Mouse (Mus musculus): ENCODE data around the gene Gm21983. TPM values are rescaled to one million over a fixed set of nuclear protein-coding genes. Genes with fewer than 3 reads are reported as not detected.

Gene Gm21983
- total RNA-seq, 4 experiments from 2014 or later = not detected

DNA sequence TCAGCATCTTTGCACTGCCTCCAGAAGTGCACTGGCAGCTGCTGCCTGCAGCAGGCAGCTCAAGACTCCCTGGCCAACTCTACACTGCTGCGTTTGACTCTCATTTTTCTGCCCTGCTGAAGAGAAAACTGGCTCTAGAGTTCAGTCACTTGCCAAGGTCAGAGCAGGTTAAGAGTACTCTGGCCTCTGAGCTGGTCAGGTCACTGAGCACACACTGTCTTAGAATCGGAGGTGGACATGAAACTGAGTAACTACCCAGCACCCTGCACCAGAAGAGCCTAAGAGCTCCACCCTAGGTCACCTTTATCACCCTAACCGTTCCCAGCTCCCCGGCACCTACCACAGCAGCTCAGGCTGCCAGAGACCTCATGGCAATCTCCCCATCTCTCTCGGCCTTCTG is 5.1 kb upstream of the Gm21983 start:
- DNase-seq (ENCODE audit: low spot score in 2 of 2) = no peak

DNA sequence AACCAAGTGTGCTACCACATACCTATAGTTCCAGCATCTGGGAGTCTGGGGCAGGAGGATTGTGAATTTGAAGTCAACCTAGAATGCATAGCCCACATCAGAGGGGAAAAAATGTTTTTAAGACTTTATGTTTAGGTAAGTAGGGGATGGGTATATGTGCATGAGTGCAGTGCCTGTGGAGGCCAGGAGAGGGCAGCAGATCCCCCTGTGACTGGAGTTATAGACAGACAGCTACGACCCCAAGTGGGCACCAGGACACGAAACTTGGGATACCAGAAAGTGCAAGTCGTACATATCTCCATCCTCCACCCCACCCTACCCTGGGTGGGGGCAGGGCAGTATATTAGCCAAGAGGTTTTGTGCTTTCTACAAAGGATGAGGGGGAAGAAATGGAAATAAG is 4.1 kb upstream of the Gm21983 start:
- no peak for DNase-seq (ENCODE audit: low spot score in 2 of 2)

DNA sequence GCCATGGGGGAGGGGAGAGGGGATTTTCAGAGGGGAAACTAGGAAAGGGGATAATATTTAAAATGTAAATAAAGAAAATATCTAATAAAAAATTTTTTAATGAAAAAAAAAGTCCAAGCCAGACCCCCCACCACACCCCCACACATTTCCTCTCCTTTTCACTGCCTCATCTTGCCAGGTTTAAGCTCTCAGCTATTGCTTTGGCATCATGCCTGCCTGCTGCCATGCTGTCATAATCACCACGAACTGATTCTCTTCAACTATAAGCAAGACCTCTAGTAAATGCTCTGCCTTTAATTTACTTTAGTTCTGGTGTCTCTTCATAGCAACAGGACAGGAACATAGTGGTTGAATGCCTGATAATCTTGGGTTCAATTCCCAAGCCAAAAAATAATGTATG is 1.6 kb upstream of the Gm21983 start:
- no peak for DNase-seq (ENCODE audit: low spot score in 2 of 2)

DNA sequence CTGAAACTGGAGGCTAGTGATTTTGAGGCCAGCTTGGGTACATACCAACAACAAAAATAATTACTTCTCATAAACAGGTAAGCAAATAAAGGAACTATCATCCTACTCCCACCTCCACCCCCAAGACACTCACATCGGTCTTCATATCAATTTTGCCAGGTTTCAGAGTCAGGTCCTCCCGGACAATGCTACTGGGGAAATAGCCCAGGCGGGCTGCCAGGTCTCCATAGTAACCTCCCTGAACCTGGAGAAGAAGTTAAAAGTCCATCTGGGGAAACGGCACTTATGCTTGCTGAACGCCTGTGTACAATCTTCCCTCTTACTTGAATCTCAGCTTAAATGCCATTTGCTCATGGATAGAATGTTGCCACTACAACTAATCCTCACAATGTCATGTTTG is 850 bp downstream of the Gm21983 start:
- DNase-seq (ENCODE audit: low spot score in 2 of 2) = no peak

DNA sequence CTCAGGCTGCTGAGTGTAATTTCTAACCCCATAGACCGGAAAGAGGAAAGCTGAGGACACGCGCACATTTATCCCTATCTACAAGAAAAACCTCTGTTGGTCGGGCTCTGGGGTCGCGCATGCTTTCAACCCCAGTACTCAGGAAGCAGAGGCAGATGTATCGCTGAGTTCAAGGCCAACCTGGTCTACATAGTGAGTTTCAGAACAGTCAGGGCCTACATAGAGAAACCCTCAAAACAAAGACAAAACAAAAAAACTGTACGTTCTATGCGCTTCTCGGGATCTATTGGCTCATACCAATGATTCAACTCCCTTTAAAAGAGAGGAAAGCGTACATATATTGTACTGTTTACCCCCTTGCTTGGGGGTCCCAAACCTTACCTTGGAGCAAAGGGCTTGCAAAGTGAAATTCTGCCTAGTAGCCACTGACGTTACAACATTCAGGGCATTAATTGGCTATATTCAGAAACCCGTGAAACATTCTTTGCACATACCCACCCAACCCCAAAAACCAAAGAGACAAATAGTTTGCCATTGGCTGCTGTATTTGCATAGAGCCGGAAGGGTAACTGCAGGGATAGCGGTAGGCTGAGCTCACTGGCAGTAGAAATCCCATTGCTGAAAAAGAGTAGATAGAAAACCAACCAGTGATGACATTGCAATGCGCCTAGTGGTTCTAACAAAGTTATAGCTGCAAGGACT is 1.5 kb downstream of the Gm21983 start:
- no peak for DNase-seq (ENCODE audit: low spot score in 2 of 2)

DNA sequence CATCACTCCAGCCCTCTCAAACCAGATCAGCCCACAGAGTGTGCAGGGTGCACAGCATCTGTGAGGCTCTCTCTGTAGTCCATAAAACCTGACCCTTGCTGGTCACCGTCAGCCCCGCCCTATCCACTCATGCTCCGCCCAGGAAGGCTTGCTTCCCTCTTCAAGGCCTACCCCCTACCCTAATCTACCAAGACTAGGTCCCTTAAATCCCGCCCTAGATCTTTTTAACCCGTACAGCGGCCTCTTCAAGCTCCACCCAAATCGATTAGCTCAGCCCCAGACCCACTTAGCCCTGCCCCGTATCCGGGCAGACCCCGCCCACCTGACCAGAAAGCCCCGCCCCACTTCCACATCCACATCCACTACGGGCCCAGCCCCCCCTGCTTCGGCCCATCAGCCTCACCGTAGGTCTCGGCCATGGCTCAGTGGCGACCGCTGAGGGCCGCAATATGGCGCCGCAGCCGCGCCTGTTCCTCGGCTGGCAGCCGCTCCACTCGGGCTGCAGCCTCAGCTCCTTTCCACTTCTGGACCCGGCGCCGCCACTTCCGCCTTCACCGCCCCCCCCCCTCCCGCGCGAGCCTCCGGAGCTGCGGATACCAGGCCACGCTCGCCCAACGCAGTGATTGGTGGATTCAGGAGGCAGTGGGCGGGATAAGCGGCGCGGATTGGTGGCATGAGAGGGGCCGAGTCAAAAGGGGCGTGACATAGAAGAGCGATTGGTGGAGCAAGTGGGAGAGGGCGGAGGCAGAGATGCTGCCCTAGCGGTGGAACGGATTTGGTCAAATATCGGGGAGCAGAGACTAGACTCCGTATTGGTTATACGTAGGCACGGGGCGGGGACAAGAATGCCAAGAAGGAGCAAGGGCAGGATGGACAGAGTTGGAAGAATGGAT is 2.3 kb downstream of the Gm21983 start, which contains the start of gene Rab4b:
TSS of gene Rab4b (minus strand) at position 573 of the 893 bp plus-strand sequence.
- peak; percentile 100 for DNase-seq (ENCODE audit: low spot score in 2 of 2)

DNA sequence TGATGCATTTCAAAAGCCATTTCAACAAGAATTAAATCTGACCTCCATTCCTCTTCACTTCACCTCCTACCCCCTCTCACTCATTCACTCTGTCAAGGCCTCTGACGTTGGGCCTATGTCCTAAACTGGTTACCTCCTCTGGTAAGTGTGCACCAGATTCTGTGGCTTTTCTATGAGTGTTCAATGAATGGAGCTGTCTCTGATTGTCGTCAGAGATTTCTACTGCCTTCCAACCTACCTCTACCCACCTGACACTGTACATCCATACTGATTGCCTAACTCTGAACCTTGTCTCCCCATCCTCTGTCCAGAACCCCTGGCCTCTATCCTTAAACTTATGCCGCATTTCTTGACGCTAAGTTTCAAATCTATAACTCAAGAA is 3.0 kb downstream of the Gm21983 start:
- DNase-seq (ENCODE audit: low spot score in 2 of 2) = no peak

DNA sequence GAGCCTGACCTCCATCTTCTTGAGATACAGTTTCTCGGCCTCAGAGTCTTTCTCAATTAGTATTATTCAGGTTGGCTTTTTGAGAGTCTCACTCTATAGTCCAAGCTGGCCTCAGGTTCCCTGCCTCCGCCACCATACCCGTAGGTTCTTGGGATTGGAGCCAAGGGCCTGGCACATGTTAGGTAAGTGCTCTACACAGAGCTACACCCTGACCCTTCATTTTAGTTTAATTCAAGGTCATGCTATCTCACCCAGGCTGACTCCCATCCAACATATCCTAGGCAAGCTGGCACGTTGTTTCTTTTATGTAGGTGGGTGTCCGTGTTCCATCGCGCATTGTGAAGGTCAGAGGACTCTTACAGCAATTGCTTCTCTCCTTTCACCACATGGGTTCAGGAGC is 6.0 kb downstream of the Gm21983 start:
- no peak for DNase-seq (ENCODE audit: low spot score in 2 of 2)

DNA sequence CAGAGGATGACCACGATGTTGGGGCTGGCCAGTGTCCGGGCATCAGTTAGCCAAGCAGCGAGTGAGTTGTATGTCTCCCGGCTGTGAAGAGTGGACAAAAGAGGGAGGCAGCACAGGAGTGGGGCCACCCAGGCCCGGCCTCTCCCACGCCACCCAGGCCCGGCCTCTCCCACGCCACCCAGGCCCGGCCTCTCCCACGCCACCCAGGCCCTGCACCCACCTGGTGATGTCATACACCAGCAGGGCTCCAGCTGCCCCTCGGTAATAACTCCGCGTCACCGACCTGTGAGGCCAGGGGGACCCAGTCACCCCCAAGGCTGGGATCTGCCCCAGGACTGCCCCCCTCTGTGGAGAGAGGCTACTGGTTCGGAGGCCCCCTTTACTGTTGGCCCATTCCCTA is 6.4 kb downstream of the Gm21983 start:
- DNase-seq (ENCODE audit: low spot score in 2 of 2) = no peak

DNA sequence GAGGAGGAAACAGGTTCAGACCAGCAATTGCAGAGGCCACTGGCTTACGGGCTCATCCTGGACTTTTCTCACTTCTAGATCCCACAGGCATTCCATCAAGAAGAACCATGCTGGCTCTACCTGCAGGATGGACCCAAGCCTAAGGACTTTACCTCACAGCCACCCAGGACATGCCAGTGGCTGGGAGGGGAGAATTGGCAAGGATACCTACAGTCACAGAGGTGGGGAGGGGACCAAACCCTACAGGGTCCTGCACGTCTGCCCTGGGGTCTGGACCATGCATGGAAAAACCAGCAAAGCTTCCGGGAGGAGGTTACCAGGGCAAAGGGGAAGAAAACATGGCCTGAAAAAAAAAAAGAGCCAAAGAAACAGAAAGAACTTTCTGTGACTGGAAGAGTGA is 9.9 kb downstream of the Gm21983 start:
- DNase-seq (ENCODE audit: low spot score in 2 of 2) = no peak

DNA sequence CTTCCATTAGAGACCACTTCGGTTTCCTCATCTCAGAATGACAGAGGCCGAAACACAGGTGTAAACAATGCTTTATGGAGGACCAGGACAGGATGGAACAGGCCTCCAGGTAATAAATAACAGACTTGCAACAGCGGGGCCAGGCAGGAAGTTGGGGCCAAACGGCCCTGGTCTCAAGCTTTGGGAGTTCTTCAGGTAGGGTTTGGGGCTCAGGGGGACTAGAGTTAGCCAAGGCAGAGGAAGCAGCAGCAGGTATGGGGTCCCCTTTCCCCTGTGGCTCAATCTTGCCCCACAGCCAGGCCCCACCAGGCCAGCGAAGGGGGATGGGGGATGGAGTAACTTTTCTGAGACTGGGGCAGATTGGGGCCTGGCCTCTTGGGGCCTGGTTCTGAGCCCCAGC is 12.5 kb downstream of the Gm21983 start:
- no peak for DNase-seq (ENCODE audit: low spot score in 2 of 2)

DNA sequence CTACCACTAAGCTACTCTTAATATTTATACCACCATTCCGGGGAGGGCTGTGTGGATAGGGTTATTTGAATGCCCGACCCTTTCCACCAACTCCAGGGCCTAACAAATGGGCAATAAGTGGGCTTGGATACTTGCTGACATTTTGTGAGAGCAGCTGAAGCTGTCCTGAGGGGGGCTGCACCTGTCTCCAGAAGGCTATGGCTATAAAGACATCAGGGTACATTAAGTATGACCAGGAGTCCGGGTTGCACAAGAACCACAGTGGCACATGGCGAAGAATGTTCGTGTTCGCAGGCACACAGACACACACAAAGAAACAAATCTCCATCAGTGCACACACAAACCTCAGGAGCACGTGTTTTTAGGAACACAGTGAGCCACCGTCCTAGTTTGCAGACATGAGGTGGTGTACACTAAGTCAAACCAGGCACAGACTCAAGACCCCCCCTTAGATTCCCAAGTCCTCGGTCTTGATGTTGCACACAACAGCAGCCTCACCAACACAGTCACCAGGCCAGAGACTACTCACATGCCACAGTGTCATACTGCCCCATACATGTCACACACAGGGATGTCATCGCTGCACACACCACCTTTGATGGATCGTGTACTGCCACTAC is 13.3 kb downstream of the Gm21983 start:
- no peak for DNase-seq (ENCODE audit: low spot score in 2 of 2)

DNA sequence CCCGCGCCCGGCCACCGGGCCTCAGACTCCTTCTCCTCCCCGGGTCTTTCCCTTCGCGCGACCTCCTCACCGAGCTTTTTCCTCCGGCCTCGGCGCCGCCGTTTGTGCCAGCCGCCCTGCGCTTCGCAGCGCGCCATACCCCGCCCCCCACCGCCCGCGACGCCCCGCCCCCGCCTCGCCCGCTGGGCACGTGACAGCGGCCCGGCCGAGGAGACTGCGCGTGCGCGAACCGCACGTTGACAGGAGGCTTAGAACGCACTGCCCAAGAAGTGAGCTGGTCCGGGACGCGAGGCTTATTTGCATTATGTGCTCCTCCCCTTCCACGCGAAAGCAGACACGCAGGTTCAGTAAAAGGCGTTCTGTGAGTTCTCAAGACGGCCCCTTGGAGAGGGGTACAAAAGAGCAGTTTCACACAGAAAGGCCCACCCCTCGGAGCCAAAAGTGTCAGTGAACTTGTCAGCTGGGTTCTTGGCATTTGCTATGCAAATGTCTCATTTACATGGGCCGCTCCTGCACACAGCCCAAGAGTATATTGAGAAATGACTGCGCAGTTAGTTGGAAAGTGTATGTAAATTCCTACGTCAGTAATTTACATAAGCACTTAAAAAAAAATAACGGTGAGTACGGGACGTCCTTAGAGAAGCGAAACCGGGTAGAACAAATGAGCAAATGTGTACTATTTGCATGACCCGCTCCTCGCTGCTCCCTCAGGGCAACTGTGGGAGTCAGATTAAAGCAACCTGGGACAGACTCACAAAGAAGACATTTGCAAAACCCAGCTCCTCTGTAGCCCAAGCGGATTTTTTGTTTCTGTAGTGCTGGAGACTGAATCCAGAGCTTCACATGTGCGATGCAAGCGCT is 14.0 kb downstream of the Gm21983 start, which contains the start of gene Egln2:
TSS of gene Egln2 (minus strand) at position 189 of the 861 bp plus-strand sequence.
- DNase-seq (ENCODE audit: low spot score in 2 of 2) = peak; percentile 94 to 96

DNA sequence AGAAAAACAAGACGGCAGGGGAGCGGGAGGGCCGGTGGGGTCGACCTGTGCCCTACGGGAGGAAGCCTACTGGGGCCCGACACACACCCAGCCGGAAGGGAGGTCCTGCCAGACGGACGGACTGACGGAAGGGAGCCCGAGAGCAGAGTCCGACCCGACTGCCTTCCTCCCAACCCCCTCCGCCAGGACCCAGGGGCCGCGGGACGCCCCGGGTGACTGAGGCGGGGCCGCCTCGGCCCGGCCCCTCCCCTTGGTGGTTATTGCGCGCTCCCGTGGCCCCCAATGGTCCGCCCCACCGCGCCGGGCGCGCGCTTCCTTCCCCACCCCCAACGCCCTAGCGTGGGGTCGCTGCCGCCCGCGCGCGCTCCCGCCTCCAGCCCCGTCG is 14.7 kb downstream of the Gm21983 start:
- DNase-seq (ENCODE audit: low spot score in 2 of 2) = peak in 1 of 2 experiments; percentile 65

DNA sequence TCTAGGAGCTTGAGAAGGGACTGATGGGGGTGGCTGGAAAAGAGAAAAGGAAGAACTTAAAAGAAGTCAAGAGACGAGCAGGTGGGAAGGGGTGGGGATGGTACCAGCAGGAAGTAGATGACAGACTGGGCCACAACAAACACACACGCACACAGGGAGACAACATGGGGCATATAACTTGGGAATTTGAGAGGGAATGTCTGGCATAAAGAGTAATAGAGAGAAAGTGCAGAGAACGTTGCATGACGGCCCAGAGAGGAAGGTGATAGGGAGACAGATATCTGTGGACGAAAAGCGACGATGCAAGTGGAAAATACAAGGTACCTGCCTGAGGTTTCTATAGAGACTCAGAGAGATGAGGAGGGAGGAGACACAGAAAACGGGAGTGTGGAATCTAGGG is 15.2 kb downstream of the Gm21983 start:
- DNase-seq (ENCODE audit: low spot score in 2 of 2) = no peak

DNA sequence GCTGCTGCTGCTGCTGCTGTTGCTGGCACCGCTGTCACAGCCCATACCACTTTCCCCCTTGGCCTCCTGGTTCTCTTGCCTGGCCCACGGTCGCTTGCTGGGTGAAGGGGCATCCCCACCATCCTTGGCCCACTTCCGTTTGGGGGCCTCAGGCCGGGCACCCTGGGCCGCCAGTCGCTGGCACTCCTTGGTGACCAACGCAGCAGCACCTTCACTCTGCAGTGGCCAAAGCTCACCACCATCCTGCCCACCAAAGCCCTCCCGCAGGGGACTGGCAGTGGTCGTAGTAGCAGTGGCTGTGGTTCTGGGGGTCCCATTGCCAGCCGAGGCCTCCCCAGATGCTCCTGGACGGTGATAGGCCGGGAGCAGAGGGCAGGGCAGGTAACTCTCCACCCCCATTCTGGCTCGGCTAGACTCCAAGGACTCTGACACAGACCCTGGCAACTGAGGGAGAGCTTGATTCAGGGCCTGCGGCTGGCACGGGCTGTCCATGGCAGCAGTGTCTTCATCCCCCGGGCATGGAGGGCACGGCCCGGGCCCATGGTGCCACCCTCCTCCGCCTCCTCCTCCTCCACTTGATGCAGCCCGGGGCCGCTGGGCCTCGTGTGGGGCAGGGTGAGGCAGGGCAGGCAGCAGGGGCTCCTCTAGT is 15.8 kb downstream of the Gm21983 start:
- no peak for DNase-seq (ENCODE audit: low spot score in 2 of 2)

DNA sequence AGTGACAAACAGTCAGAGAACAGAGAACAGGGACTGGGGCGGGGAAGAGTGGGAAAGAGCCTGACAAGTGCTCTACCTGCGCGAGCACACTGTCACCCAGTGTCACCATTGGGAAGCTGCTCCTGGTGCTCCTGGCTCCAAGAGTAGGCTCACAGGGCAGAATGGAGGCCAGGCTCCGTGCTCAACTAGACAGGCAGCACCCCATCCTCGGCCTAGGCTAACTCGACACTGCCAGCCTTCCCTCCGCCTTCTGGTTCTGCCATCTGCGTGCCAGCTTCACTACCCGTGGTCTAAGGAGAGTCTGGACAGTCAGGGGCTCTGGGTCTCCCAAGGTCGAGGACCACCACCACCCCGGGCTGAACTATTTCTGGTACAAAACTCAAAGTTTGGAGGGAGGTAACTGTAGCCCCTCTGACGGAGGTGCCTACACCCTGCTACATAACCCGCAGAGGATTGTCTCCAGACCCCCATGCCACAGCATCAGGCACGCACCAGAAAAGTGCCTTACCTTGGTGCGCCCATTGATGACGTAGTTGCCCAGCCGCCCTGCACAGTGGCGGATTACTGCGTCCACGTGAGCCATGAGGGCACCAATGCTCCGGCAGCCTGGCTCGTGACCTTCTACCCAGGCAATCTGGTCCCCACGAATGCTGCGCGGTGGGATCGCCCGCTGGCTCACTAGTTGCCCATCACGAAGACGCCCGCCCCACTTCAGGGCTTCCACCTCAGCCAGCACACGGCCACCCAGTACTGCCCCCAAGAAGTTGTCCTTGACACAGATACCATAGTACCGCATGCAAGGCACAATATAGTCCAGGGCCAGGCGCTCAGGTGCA is 16.6 kb downstream of the Gm21983 start:
- DNase-seq (ENCODE audit: low spot score in 2 of 2) = no peak

DNA sequence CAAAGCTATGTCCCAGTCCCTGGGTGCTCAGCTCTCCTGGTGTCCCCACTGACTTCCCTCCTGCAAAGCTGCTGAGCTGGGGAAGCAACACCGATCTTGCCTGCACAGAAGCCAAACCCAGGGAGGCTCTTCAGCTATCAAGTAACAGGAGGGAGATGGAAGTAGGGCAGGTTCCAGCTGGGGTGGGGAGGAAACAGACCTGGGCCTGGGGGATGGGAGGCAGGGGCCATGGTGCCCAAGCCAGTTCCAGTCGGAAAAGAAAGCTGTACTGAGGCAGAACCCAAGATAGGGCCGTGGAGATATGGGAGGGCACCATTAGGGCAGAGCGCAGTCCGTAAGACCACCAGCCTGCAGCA is 17.5 kb downstream of the Gm21983 start:
- no peak for DNase-seq (ENCODE audit: low spot score in 2 of 2)

DNA sequence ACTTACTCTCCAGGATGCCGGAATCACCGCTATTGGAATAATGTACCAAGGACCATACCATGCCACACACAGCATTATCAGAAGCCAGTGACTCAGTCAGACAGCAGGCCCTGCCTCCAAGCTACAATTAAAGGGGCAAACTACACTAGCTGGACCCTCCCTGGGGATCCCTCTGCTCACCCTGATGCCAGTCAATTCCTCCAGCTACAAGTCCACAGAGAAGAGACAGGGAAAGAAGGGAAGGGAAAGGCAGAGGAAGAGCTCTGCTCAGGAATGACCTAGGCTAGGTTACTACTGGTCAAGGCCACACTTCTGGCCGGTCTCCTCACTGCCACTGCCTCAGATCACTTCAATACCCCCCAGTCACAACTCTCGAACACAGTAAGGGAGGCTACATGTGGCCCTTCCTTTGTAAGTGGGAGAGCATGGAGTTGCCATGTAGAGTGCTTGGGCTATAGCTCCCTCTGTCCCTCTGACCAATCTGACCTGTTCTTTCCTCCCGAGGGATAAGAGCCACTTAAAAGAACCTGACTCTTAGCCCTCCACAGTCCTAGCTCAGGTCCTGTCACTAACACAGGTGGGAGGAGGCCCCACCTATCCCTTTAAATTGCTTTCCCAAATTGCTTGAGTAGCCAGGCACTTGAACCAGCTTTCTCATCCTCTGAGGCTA is 18.0 kb downstream of the Gm21983 start:
- no peak for DNase-seq (ENCODE audit: low spot score in 2 of 2)

Data from layer of hippocampus, adult 8-10 months (tissue).